Mouse (Mus musculus) G1E (cell line): Measurements from ENCODE around the gene Kdm4a. TPM values are rescaled to one million over a fixed set of nuclear protein-coding genes. Genes with fewer than 3 reads are reported as not detected.

Source experiments
- ATAC-seq: 2 replicates; pipeline ENCODE4 v1.8.0; 2016; ENCODE audit warnings: mild to moderate bottlenecking; ENCODE audit not compliant: insufficient number of reproducible peaks, poor library complexity, low FRiP score, severe bottlenecking; ENCODE audit errors: extremely low read depth
- DNase-seq: peaks from one replicate; pipeline ENCODE4 v3.0.0; 2012; ENCODE audit warnings: low spot score
- H3K27me3 ChIP-seq: 2 replicates; pipeline ENCODE4 v1.6.1; 2012; ENCODE audit warnings: mild to moderate bottlenecking, low read length, inconsistent platforms; ENCODE audit not compliant: insufficient read depth
- H3K36me3 ChIP-seq: replicated peaks from 2 replicates; pipeline ENCODE3; 2012; ENCODE audit warnings: mild to moderate bottlenecking, inconsistent platforms
- H3K4me1 ChIP-seq: 2 replicates; pipeline ENCODE4 v1.6.1; 2012; ENCODE audit warnings: low read depth, low read length, inconsistent platforms, mixed read lengths; ENCODE audit not compliant: insufficient read depth
- H3K4me3 ChIP-seq: 2 replicates; pipeline ENCODE4 v1.5.1; 2012; ENCODE audit warnings: low read depth, mild to moderate bottlenecking, inconsistent platforms, low read length, moderate library complexity, mixed read lengths
- H3K9me3 ChIP-seq: replicated peaks from 2 replicates; pipeline ENCODE4 v1.6.1; 2012; ENCODE audit warnings: inconsistent platforms
- CTCF ChIP-seq: IDR thresholded peaks from 2 replicates; pipeline ENCODE4 v1.5.1; 2012; ENCODE audit warnings: low read depth, low read length, inconsistent platforms, mixed read lengths
- GATA1 ChIP-seq: IDR thresholded peaks from 2 replicates; pipeline ENCODE4 v1.6.1; 2012; ENCODE audit warnings: borderline replicate concordance, low read length, inconsistent platforms, mixed read lengths
- GATA2 ChIP-seq: IDR thresholded peaks from 2 replicates; pipeline ENCODE4 v1.6.1; 2012; ENCODE audit warnings: low read depth, low read length, inconsistent platforms, borderline replicate concordance
- POLR2AphosphoS5 ChIP-seq: IDR thresholded peaks from 2 replicates; pipeline ENCODE4 v1.6.1; 2012; ENCODE audit warnings: low read depth, low read length, inconsistent platforms; ENCODE audit not compliant: insufficient replicate concordance
- TAL1 ChIP-seq: conservative IDR thresholded peaks from 2 replicates; pipeline ENCODE4 v1.6.1; 2012; ENCODE audit warnings: low read depth, low read length, inconsistent platforms, mixed read lengths
- polyA plus RNA-seq: library from polyadenylated mRNA; stranded (reverse); fragments of >175 nt; gene quantifications from 2 replicates; pipeline ENCODE4 v1.2.3, GENCODE M21; 2012
- total RNA-seq, 2 experiments: library from RNA; stranded (forward) in 1 of 2; stranded (reverse) in 1 of 2; fragments of 200-1000 nt in 1 of 2; fragments of >200 nt in 1 of 2; fragmentation: Nextera tagmentation in 1 of 2; gene quantifications; 2 replicates each; pipeline ENCODE4 v1.2.3; 2014 to 2017

Gene Kdm4a
- total and polyA plus RNA-seq, 3 experiments = 39.4 to 50.5 (median 46.7) TPM

DNA sequence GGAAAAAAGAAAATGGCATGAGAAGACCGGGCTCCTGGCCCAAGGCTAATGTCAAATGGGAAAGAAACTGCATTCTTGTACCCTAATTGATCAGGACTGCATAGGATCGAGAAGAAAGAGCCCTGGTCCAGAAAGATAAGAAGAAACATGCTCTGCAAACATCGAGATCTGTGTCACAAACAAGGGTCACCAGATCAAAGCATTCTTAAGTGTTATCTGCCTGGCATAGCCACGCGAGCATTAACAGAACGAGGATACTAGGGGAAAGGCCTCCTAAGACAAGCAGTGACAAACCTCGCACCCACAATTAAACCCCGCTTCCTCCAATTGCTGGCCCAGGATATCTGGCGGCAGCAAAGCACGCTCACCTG lies 31.5 kb downstream of the Kdm4a start:
- ATAC-seq = peak; percentile 45
- peaks cover 98% of the 10 kb centered on the region for H3K36me3 ChIP-seq

DNA sequence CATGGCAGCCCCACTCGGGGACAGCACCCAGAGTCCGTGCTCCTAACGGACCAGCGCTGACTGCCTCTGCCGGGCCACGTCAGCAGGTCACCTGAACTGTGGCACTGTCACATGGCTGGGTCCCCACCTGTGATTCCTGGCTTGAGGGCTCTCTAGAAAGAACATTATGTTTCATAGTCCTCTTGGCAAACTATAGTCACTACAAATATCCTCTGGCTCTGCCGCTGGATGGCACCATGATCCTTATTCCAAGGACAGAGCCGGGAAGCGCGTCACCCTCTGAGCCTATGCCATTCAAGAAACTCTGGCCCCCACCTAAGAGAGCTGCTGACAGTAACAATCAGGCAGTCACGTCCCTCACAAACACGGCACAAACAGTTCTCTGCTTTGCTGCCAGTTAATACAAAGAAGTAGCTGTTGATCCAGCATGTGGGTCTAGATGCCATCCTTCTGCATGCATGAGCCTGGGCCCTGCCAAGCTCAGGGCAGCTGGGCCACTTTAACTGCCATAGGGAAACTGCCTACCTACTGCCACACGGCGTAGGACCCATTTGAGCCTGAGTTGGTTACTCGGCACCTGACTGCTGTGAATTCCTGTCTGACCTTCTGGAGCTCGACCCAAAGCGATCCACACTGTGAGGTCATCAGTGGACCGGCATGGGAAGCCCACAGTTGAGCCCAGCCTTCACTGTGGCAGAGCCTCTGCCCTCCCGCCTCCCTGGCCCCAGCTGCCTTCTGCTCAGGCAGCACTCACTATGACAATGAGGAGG lies 32.1 kb downstream of the Kdm4a start:
- ATAC-seq = no peak
- Histone ChIP-seq H3K4me1 (peaks cover 64% of the 10 kb centered on the region), H3K36me3 (peaks cover 98% of the 10 kb centered on the region), H3K4me3 (no peak overlapping the region; the same call in 1 of the 2 replicates), H3K9me3 (no peaks in the 10 kb centered on the region), H3K27me3 (no peaks in the 10 kb centered on the region)
- no peak for DNase-seq
- no peak for TF ChIP-seq POLR2AphosphoS5
- TF ChIP-seq GATA2 = no peak

More for the DNA sequence above, 31.5 kb downstream of the Kdm4a start:
- DNase-seq = peak; percentile 19
- Histone ChIP-seq H3K4me1 (peaks cover 68% of the 10 kb centered on the region), H3K27me3 (no peaks in the 10 kb centered on the region), H3K9me3 (no peaks in the 10 kb centered on the region), H3K4me3 (no peak overlapping the region; the same call in 1 of the 2 replicates)
- TF ChIP-seq GATA1 (no peak), TAL1 (peak; percentile 27; the same call in 1 of the 2 replicates), GATA2 (no peak), POLR2AphosphoS5 (no peak)

DNA sequence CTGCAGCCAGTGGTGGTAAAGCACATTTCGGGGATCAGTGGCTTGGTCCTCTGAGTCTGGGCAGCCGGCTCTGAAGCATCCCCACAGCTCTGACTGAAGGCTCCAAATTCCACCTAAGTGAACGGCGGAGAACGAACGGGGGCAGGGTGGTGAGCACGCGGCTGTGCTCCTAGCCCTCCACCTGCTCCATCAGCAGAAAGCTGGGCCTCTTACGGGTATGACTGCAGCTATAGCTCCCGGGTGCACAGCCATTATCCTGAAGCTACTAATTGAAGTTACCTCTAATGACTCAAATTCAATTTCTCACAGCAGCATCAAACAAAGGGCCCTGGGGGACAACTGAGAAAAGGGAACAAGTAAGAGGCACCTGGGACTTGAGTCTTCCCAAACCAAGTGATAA lies 32.8 kb downstream of the Kdm4a start:
- Histone ChIP-seq H3K4me1 (peaks cover 57% of the 10 kb centered on the region), H3K9me3 (no peaks in the 10 kb centered on the region), H3K4me3 (no peak overlapping the region), H3K27me3 (no peaks in the 10 kb centered on the region), H3K36me3 (peaks cover 98% of the 10 kb centered on the region)
- no peak for ATAC-seq
- no peak for DNase-seq
- TF ChIP-seq POLR2AphosphoS5 (no peak), CTCF (no peak), TAL1 (no peak), GATA2 (no peak), GATA1 (no peak)

DNA sequence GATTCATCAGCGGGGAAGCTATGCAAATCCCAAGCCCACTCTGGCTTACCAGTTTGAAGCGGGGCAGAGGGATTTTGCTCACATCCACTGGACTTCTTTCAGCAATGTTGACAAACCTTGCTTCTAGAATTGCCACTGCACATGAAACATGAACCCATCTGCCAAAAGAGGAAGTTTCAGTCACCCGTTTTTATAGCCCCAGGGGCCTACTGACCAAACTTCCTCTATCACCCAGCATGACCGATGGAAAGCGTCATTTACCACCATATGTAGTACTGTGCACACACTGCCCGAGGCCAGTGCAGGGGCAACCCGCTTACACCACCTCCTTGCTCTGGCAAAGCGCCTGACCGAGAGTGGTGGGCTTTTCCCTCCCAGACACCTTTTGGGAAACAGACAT lies 35.5 kb downstream of the Kdm4a start:
- TF ChIP-seq CTCF (no peak), GATA1 (no peak), GATA2 (no peak), POLR2AphosphoS5 (no peak)
- H3K9me3 ChIP-seq = no peaks in the 10 kb centered on the region
- ATAC-seq = peak; percentile 60
- H3K4me3 ChIP-seq = peak overlapping the region; percentile 44; the same call in 1 of the 2 replicates
- peak; percentile 79 for DNase-seq
- H3K36me3 ChIP-seq = peaks cover 98% of the 10 kb centered on the region
- no peaks in the 10 kb centered on the region for H3K27me3 ChIP-seq
- peaks cover 45% of the 10 kb centered on the region for H3K4me1 ChIP-seq

DNA sequence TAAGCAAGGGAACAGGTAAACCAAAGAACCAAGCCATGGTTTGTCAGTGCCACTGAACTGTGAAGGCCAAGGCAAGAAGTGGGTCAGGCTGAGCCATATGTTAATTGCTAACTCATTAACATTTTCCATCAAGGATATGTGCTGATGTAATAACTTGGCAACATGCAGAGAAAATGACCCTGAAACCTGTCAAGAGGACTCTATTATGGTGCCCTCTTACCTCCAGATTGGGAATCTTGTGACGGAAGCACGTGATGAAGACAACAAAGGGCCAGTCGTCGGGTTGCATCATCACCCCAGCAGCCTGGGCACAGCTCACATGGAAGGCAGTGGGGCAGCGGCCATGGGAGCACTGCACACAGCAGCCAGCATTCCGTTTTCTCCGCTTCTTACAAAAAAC lies 36.2 kb downstream of the Kdm4a start:
- DNase-seq = no peak
- Histone ChIP-seq H3K4me1 (peaks cover 39% of the 10 kb centered on the region), H3K4me3 (no peak overlapping the region; the same call in 1 of the 2 replicates), H3K27me3 (no peaks in the 10 kb centered on the region), H3K36me3 (peaks cover 98% of the 10 kb centered on the region), H3K9me3 (no peaks in the 10 kb centered on the region)
- no peak for ATAC-seq
- TF ChIP-seq TAL1 = no peak
- no peak for TF ChIP-seq GATA2
- no peak for TF ChIP-seq GATA1
- TF ChIP-seq CTCF = no peak
- no peak for TF ChIP-seq POLR2AphosphoS5

DNA sequence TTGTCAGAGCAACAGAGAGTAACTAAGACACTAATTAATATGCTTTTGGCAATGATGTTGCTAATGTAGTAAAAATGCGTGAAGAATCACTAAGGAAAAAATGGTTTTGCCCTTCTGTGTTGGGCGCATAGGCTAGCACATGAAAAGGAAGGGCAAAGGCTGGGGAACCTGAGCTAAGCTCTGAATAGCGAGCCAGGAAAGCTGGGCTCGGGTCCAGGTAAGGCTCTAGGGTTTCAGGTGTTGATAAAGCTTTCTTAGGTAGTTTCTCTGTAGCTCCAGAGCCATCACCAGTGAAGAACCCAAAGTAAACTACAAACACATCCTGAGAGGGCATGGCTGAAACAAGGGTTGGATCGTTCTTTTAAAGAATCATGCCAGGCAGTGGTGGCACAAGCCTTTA lies 38.3 kb downstream of the Kdm4a start:
- no peak overlapping the region for H3K4me3 ChIP-seq
- DNase-seq (no peak), ATAC-seq (no peak)
- no peaks in the 10 kb centered on the region for H3K9me3 ChIP-seq
- peaks cover 27% of the 10 kb centered on the region for H3K4me1 ChIP-seq
- peaks cover 98% of the 10 kb centered on the region for H3K36me3 ChIP-seq
- H3K27me3 ChIP-seq = no peaks in the 10 kb centered on the region
- TF ChIP-seq GATA2 = no peak
- no peak for TF ChIP-seq GATA1
- no peak for TF ChIP-seq TAL1
- TF ChIP-seq POLR2AphosphoS5 = no peak
- TF ChIP-seq CTCF = no peak
